Mouse (Mus musculus): ENCODE measurements at regions not wholly inside any gene's neighbourhood (a gene's known extent, or its start where the extent isn't known, plus 50 kb on each side); places are given as distances from the start of the nearest gene placed in this dataset.

GRCm38 (mm10) chr5:40015946-40016345, 260.7 kb upstream of the Hs3st1 start:
- no peak for ATAC-seq (ENCODE audit: insufficient read depth, low FRiP score, low TSS enrichment)
- H3K4me3 ChIP-seq (ENCODE audit: low read depth, low read length): no peak overlapping the region
- no peaks in the 10 kb centered on the region for H3K36me3 ChIP-seq (ENCODE audit: control insufficient read depth, insufficient read depth, low read length)
- no peak overlapping the region for H3K4me2 ChIP-seq (ENCODE audit: low read depth)
- H3K9me3 ChIP-seq (ENCODE audit: control insufficient read depth, low read length): no peaks in the 10 kb centered on the region
- no peak overlapping the region for H3K9ac ChIP-seq (ENCODE audit: low read length)
- DNase-seq (ENCODE audit: low spot score): no peak
- H3K4me1 ChIP-seq (ENCODE audit: control insufficient read depth, insufficient read depth, low read length): no peaks in the 10 kb centered on the region
- 91% methylated on average over 14 of the region's 14 CpGs for WGBS
- H3K27ac ChIP-seq (ENCODE audit: low read depth, low read length): no peak overlapping the region
- no peaks in the 10 kb centered on the region for H3K27me3 ChIP-seq (ENCODE audit: control insufficient read depth, insufficient read depth, low read length)

- ATAC-seq (ENCODE audit: insufficient read depth, low FRiP score, low TSS enrichment) (no peak), DNase-seq (ENCODE audit: low spot score) (no peak)
- Histone ChIP-seq H3K9me3 (ENCODE audit: control insufficient read depth, low read length) (no peaks in the 10 kb centered on the region), H3K27ac (ENCODE audit: low read depth, low read length) (no peak overlapping the region), H3K4me1 (ENCODE audit: control insufficient read depth, insufficient read depth, low read length) (no peaks in the 10 kb centered on the region), H3K27me3 (ENCODE audit: control insufficient read depth, insufficient read depth, low read length) (no peaks in the 10 kb centered on the region), H3K36me3 (ENCODE audit: control insufficient read depth, insufficient read depth, low read length) (no peaks in the 10 kb centered on the region), H3K4me3 (ENCODE audit: low read depth, low read length) (no peak overlapping the region), H3K9ac (ENCODE audit: low read length) (no peak overlapping the region), H3K4me2 (ENCODE audit: low read depth) (no peak overlapping the region)
- WGBS: 0% methylated on average over 1 of the region's 1 CpGs
These were observed 232.8 kb upstream of the Hs3st1 start for GRCm38 (mm10) chr5:39988039-39988438.

- DNase-seq (ENCODE audit: low spot score): no peak
- Histone ChIP-seq H3K27me3 (ENCODE audit: control insufficient read depth, insufficient read depth, low read length) (no peaks in the 10 kb centered on the region), H3K4me1 (ENCODE audit: control insufficient read depth, insufficient read depth, low read length) (no peaks in the 10 kb centered on the region), H3K4me3 (ENCODE audit: low read depth, low read length) (no peak overlapping the region), H3K9ac (ENCODE audit: low read length) (no peak overlapping the region), H3K9me3 (ENCODE audit: control insufficient read depth, low read length) (no peaks in the 10 kb centered on the region), H3K4me2 (ENCODE audit: low read depth) (no peak overlapping the region), H3K27ac (ENCODE audit: low read depth, low read length) (no peak overlapping the region), H3K36me3 (ENCODE audit: control insufficient read depth, insufficient read depth, low read length) (no peaks in the 10 kb centered on the region)
- ATAC-seq (ENCODE audit: insufficient read depth, low FRiP score, low TSS enrichment): no peak
These were observed 209.1 kb upstream of the Hs3st1 start for GRCm38 (mm10) chr5:39964371-39964770.

GRCm38 (mm10) chr5:39960981-39961380, 205.7 kb upstream of the Hs3st1 start:
- Histone ChIP-seq H3K27me3 (ENCODE audit: control insufficient read depth, insufficient read depth, low read length) (no peaks in the 10 kb centered on the region), H3K4me2 (ENCODE audit: low read depth) (no peak overlapping the region), H3K36me3 (ENCODE audit: control insufficient read depth, insufficient read depth, low read length) (no peaks in the 10 kb centered on the region), H3K9ac (ENCODE audit: low read length) (no peak overlapping the region), H3K27ac (ENCODE audit: low read depth, low read length) (no peak overlapping the region), H3K4me1 (ENCODE audit: control insufficient read depth, insufficient read depth, low read length) (no peaks in the 10 kb centered on the region), H3K4me3 (ENCODE audit: low read depth, low read length) (no peak overlapping the region), H3K9me3 (ENCODE audit: control insufficient read depth, low read length) (no peaks in the 10 kb centered on the region)
- DNase-seq (ENCODE audit: low spot score): peak; percentile 14
- 27% methylated on average over 4 of the region's 4 CpGs for whole genome bisulfite sequencing
- peak; percentile 62; the same call in 1 of the 2 replicates for ATAC-seq (ENCODE audit: insufficient read depth, low FRiP score, low TSS enrichment)

GRCm38 (mm10) chr5:39935564-39935963, 180.3 kb upstream of the Hs3st1 start:
- H3K4me2 ChIP-seq (ENCODE audit: low read depth): no peak overlapping the region
- H3K9me3 ChIP-seq (ENCODE audit: control insufficient read depth, low read length): no peaks in the 10 kb centered on the region
- H3K27me3 ChIP-seq (ENCODE audit: control insufficient read depth, insufficient read depth, low read length): no peaks in the 10 kb centered on the region
- ATAC-seq (ENCODE audit: insufficient read depth, low FRiP score, low TSS enrichment): no peak
- H3K4me1 ChIP-seq (ENCODE audit: control insufficient read depth, insufficient read depth, low read length): no peaks in the 10 kb centered on the region
- no peak overlapping the region for H3K27ac ChIP-seq (ENCODE audit: low read depth, low read length)
- H3K4me3 ChIP-seq (ENCODE audit: low read depth, low read length): no peak overlapping the region
- H3K9ac ChIP-seq (ENCODE audit: low read length): no peak overlapping the region
- H3K36me3 ChIP-seq (ENCODE audit: control insufficient read depth, insufficient read depth, low read length): no peaks in the 10 kb centered on the region
- 81% methylated on average over 2 of the region's 2 CpGs for WGBS
- no peak for DNase-seq (ENCODE audit: low spot score)

- Histone ChIP-seq H3K27ac (ENCODE audit: low read depth, low read length) (no peak overlapping the region), H3K4me3 (ENCODE audit: low read depth, low read length) (no peak overlapping the region), H3K9me3 (ENCODE audit: control insufficient read depth, low read length) (no peaks in the 10 kb centered on the region), H3K36me3 (ENCODE audit: control insufficient read depth, insufficient read depth, low read length) (no peaks in the 10 kb centered on the region), H3K9ac (ENCODE audit: low read length) (no peak overlapping the region), H3K27me3 (ENCODE audit: control insufficient read depth, insufficient read depth, low read length) (no peaks in the 10 kb centered on the region), H3K4me1 (ENCODE audit: control insufficient read depth, insufficient read depth, low read length) (no peaks in the 10 kb centered on the region), H3K4me2 (ENCODE audit: low read depth) (no peak overlapping the region)
- DNase-seq (ENCODE audit: low spot score): no peak
- WGBS: 84% methylated on average over 2 of the region's 2 CpGs
- ATAC-seq (ENCODE audit: insufficient read depth, low FRiP score, low TSS enrichment): no peak
These were observed 176.6 kb upstream of the Hs3st1 start for GRCm38 (mm10) chr5:39931890-39932289.

- no peak overlapping the region for H3K9ac ChIP-seq (ENCODE audit: low read length)
- no peak overlapping the region for H3K4me2 ChIP-seq (ENCODE audit: low read depth)
- no peaks in the 10 kb centered on the region for H3K9me3 ChIP-seq (ENCODE audit: control insufficient read depth, low read length)
- WGBS: 73% methylated on average over 1 of the region's 1 CpGs
- no peaks in the 10 kb centered on the region for H3K36me3 ChIP-seq (ENCODE audit: control insufficient read depth, insufficient read depth, low read length)
- DNase-seq (ENCODE audit: low spot score): no peak
- H3K27me3 ChIP-seq (ENCODE audit: control insufficient read depth, insufficient read depth, low read length): no peaks in the 10 kb centered on the region
- H3K27ac ChIP-seq (ENCODE audit: low read depth, low read length): no peak overlapping the region
- no peaks in the 10 kb centered on the region for H3K4me1 ChIP-seq (ENCODE audit: control insufficient read depth, insufficient read depth, low read length)
- ATAC-seq (ENCODE audit: insufficient read depth, low FRiP score, low TSS enrichment): no peak
- no peak overlapping the region for H3K4me3 ChIP-seq (ENCODE audit: low read depth, low read length)
These were observed 154.1 kb upstream of the Hs3st1 start for GRCm38 (mm10) chr5:39909369-39909768.

GRCm38 (mm10) chr5:39871723-39872085, 116.4 kb upstream of the Hs3st1 start:
- Histone ChIP-seq H3K36me3 (ENCODE audit: control insufficient read depth, insufficient read depth, low read length) (no peaks in the 10 kb centered on the region), H3K4me1 (ENCODE audit: control insufficient read depth, insufficient read depth, low read length) (no peaks in the 10 kb centered on the region), H3K4me2 (ENCODE audit: low read depth) (no peak overlapping the region), H3K27me3 (ENCODE audit: control insufficient read depth, insufficient read depth, low read length) (no peaks in the 10 kb centered on the region), H3K27ac (ENCODE audit: low read depth, low read length) (no peak overlapping the region), H3K4me3 (ENCODE audit: low read depth, low read length) (no peak overlapping the region), H3K9me3 (ENCODE audit: control insufficient read depth, low read length) (no peaks in the 10 kb centered on the region), H3K9ac (ENCODE audit: low read length) (no peak overlapping the region)
- 70% methylated on average over 2 of the region's 2 CpGs for WGBS
- ATAC-seq (ENCODE audit: insufficient read depth, low FRiP score, low TSS enrichment) (0 out of 2 replicates have a peak, but pooled peaks have one; percentile 3), DNase-seq (ENCODE audit: low spot score) (no peak)

GRCm38 (mm10) chr5:39870835-39871722, 115.8 kb upstream of the Hs3st1 start:
- H3K4me3 ChIP-seq (ENCODE audit: low read depth, low read length): no peak overlapping the region
- DNase-seq (ENCODE audit: low spot score): no peak
- H3K9me3 ChIP-seq (ENCODE audit: control insufficient read depth, low read length): no peaks in the 10 kb centered on the region
- ATAC-seq (ENCODE audit: insufficient read depth, low FRiP score, low TSS enrichment): 0 out of 2 replicates have a peak, but pooled peaks have one; percentile 28
- no peak overlapping the region for H3K9ac ChIP-seq (ENCODE audit: low read length)
- H3K36me3 ChIP-seq (ENCODE audit: control insufficient read depth, insufficient read depth, low read length): no peaks in the 10 kb centered on the region
- no peaks in the 10 kb centered on the region for H3K4me1 ChIP-seq (ENCODE audit: control insufficient read depth, insufficient read depth, low read length)
- H3K27me3 ChIP-seq (ENCODE audit: control insufficient read depth, insufficient read depth, low read length): no peaks in the 10 kb centered on the region
- H3K27ac ChIP-seq (ENCODE audit: low read depth, low read length): no peak overlapping the region
- WGBS: 55% methylated on average over 10 of the region's 10 CpGs
- H3K4me2 ChIP-seq (ENCODE audit: low read depth): no peak overlapping the region
